Mouse (Mus musculus): Measurements from ENCODE around the gene Depp1. TPM values are rescaled to one million over a fixed set of nuclear protein-coding genes. Genes with fewer than 3 reads are reported as not detected.

Gene Depp1
- total RNA-seq, 2 experiments from 2014 or later = 99.4 to 129 TPM

GRCm38 (mm10) chr6:116673471-116674282 is 23.3 kb downstream of the Depp1 start, which contains the start of gene Rassf4:
Gene Rassf4, minus strand, starts transcription at chr6:116673952.
- peak; percentile 75 to 82 for DNase-seq
- intact Hi-C loops (cut with DNase I) = no loop called here

- no peak for DNase-seq
Observed at GRCm38 (mm10) chr6:116674283-116674886, 24.0 kb downstream of the Depp1 start.

GRCm38 (mm10) chr6:116676355-116676913 is 26.0 kb downstream of the Depp1 start:
- DNase-seq = peak in 1 of 2 experiments; percentile 50
- intact Hi-C loops (cut with DNase I) = no loop called here

More at GRCm38 (mm10) chr6:116674283-116674886, 24.0 kb downstream of the Depp1 start:
- intact Hi-C loops (cut with DNase I) = no loop called here

- intact Hi-C loops (cut with DNase I) = no loop called here
- no peak for DNase-seq
Observed at GRCm38 (mm10) chr6:116677321-116677720, 26.9 kb downstream of the Depp1 start.

DNA sequence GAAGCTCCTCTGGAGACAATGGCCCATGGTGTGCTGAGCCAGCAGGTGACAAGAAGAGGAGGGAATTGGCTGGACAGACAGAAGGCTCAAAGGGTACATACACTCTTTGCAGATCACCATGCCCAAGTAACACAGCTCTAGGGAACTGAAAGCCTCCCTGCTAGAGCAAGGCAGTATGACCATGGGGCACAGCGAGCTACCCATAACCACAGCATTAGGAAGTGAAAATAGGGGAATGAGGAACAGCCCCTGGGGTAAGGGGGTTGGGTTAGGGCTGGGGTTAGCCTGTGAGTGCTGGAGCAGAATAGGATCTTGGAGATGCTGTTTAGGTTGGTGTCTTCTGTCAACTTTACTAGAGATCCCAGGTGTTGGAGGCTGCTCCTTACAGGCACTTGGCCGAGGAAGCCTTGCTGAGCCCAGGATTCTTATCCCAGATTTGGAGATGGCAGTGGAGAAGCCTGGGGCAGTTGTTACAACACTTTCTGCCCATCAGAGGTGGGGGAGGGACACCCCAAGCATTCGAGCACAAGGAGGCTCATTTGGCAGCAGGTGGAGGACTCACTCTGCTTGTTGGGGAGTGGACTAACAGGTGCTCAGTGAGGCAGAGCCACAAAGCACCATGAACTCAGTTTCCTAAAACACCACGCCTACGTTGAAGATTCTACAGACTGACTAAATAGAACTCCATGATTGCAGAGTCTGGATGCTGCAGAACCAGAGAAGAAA is 29.3 kb downstream of the Depp1 start:
- no peak for DNase-seq
- intact Hi-C loops (cut with DNase I) = no loop called here

DNA sequence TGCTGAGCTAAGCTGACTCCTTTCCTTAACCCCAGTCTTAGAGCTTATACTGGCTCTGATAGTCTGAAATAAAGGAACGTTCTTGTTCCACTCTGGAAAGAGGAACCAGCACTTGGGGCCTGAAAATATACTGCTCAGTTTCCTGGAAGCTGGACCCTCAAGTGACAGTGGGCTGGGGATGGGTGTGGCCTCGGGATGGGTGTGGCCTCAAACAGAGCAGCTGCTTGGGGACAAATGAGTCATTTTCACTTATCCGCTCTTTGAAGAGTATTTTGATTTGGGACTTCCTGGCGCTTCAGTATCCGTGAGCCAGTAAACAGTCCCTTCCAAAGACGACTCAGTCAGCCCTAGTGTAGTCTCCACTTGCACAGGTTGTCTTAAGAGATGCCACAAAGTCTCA is 31.9 kb downstream of the Depp1 start:
- intact Hi-C loops (cut with DNase I) = no loop called here
- DNase-seq = peak in 1 of 2 experiments; percentile 55

GRCm38 (mm10) chr6:116693639-116694038 is 43.2 kb downstream of the Depp1 start:
- intact Hi-C loops (cut with DNase I) = loop anchor here (10.0 kb wide), 1 partner anchor 229 kb away; the partner anchor contains the start of gene Alox5
- no peak for DNase-seq

- no peak for DNase-seq
Observed at GRCm38 (mm10) chr6:116694346-116694745, 43.9 kb downstream of the Depp1 start.

GRCm38 (mm10) chr6:116697413-116697812 is 47.0 kb downstream of the Depp1 start:
- intact Hi-C loops (cut with DNase I) = loop anchor here (1.0 to 10.0 kb wide), 5 partner anchors 43 to 280 kb away; partner anchors contain the start of gene Alox5
- DNase-seq = no peak

More at GRCm38 (mm10) chr6:116694346-116694745, 43.9 kb downstream of the Depp1 start:
- intact Hi-C loops (cut with DNase I) = loop anchor here (10.0 kb wide), 1 partner anchor 230 kb away; the partner anchor contains the start of gene Alox5

DNA sequence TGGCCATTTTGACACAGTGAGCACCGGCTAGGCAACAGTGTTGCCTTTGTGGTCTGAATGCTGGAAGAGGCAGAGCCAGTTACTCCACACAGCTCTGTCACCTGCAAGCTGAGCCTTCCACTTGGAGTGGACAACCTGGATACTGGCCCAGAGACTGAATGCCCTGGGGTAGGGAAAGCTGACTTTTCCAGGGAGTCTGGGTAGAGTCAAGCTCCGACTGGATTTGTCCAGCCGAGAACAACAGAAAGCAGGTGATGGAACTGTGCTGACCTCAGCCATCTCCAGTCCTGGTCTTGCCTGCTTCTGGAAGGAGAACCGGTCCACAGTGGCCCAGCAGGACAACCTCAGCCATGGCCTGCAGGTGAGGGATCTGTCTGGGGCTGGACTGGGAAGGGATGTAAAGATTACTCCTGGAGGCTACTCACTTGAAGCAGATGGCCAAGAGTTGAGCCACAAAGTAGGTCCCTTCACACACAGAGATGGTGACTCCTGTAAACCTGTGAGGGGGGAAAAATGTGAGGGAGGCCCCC is 47.6 kb downstream of the Depp1 start:
- intact Hi-C loops (cut with DNase I) = loop anchor here (1.0 to 10.0 kb wide), 5 partner anchors 44 to 281 kb away; partner anchors contain the start of gene Alox5
- no peak for DNase-seq

- intact Hi-C loops (cut with DNase I) = no loop called here
- no peak for DNase-seq
Observed at GRCm38 (mm10) chr6:116700821-116701220, 50.4 kb downstream of the Depp1 start.

Small RNAs within 50 kb of the gene (microRNA-seq; reads per million reads assigned to microRNA genes)
- gene Mir7043 = 0 to 0.54 reads per million in 2 experiments

Other genes starting within 250 kb of the Depp1 start
- 1 to 10 TPM; 5.6 to 7.2 TPM for gene Alox5, start 189.4 kb upstream of the Depp1 start, total RNA-seq (2021)
- not detected for gene Olfr211, start 161.5 kb upstream of the Depp1 start, total RNA-seq (2021)
- gene Olfr212, start 144.1 kb upstream of the Depp1 start, total RNA-seq (2021) = not detected
- not detected for gene Olfr213, start 112.2 kb upstream of the Depp1 start, total RNA-seq (2021)
- 1 to 10 TPM; 1.7 to 1.9 TPM for gene Gm5580, start 99.5 kb upstream of the Depp1 start, total RNA-seq (2021)
- gene Olfr214, start 96.4 kb upstream of the Depp1 start, total RNA-seq (2021) = not detected
- not detected for gene Olfr215, start 66.4 kb upstream of the Depp1 start, total RNA-seq (2021)
- gene Zfp422, start 21.6 kb upstream of the Depp1 start, total RNA-seq (2021) = 10 to 100 TPM; 28.9 to 29.5 TPM
- 1 to 10 TPM; 7.7 TPM for gene Rassf4, start 23.3 kb downstream of the Depp1 start, total RNA-seq (2021)
- gene Tmem72, start 66.3 kb downstream of the Depp1 start, total RNA-seq (2021) = under 1 TPM; 0.02 to 0.05 TPM